Mouse (Mus musculus) heart, postnatal 0 days (tissue): ENCODE data around the gene Cyth3. TPM values are rescaled to one million over a fixed set of nuclear protein-coding genes. Genes with fewer than 3 reads are reported as not detected.
A peak's percentile ranks its signal among the peaks of the same experiment; 100 is the strongest.

Experiments
- ATAC-seq: fragments of 200-750 bp; cut with Nextera tagmentation; 2 replicates; pipeline ENCODE4 v1.8.0; 2017; ENCODE audit warnings: low read depth, moderate number of reproducible peaks, moderate library complexity; ENCODE audit not compliant: insufficient read depth
- DNase-seq: peaks from one replicate; pipeline ENCODE4 v3.0.0-alpha.2; 2016; ENCODE audit warnings: low spot score
- H3K27ac ChIP-seq: fragments of 300-500 bp; sonication (generic); 2 replicates; pipeline ENCODE4 v1.5.1; 2014; ENCODE audit warnings: low read depth, mild to moderate bottlenecking
- H3K27me3 ChIP-seq: fragments of 300-500 bp; sonication (generic); 2 replicates; pipeline ENCODE4 v1.6.1; 2014; ENCODE audit warnings: low read length, mixed read lengths; ENCODE audit not compliant: control insufficient read depth, insufficient read depth
- H3K36me3 ChIP-seq: fragments of 300-500 bp; sonication (generic); replicated peaks from 2 replicates; pipeline ENCODE4 v1.6.1; 2014; ENCODE audit warnings: low read length, mixed read lengths; ENCODE audit not compliant: control insufficient read depth, insufficient read depth
- H3K4me1 ChIP-seq: fragments of 300-500 bp; sonication (generic); 2 replicates; pipeline ENCODE4 v1.6.1; 2014; ENCODE audit warnings: antibody characterized with exemption; ENCODE audit not compliant: control insufficient read depth, insufficient read depth
- H3K4me2 ChIP-seq: fragments of 300-500 bp; sonication (generic); 2 replicates; pipeline ENCODE4 v1.6.1; 2014; ENCODE audit warnings: low read depth, mild to moderate bottlenecking, low read length, moderate library complexity
- H3K4me3 ChIP-seq: fragments of 300-500 bp; sonication (generic); 2 replicates; pipeline ENCODE4 v1.5.1; 2014; ENCODE audit warnings: low read depth, low read length
- H3K9ac ChIP-seq: fragments of 300-500 bp; sonication (generic); replicated peaks from 2 replicates; pipeline ENCODE4 v1.6.1; 2014; ENCODE audit warnings: low read depth, low read length, mixed read lengths
- H3K9me3 ChIP-seq: fragments of 300-500 bp; sonication (generic); replicated peaks from 2 replicates; pipeline ENCODE4 v1.6.1; 2016; ENCODE audit warnings: low read length; ENCODE audit not compliant: control insufficient read depth
- CTCF ChIP-seq: IDR thresholded peaks from 2 replicates; pipeline ENCODE4 v1.5.1; 2016; ENCODE audit warnings: antibody characterized with exemption, control low read depth, low read depth
- EP300 ChIP-seq: IDR thresholded peaks from 2 replicates; pipeline ENCODE4 v1.6.1; 2016; ENCODE audit warnings: antibody characterized with exemption, low read depth
- WGBS: fragments of 180-500 bp; shearing (Covaris S2); extraction: QIAGEN DNeasy Blood & Tissue Kit; methylation state at CpG from one replicate; pipeline ENCODE4 v1.1.7; 2014; 5-methylcytosine and 5-hydroxymethylcytosine counted together
- polyA plus RNA-seq: library from polyadenylated mRNA; unstranded; fragments of >200 nt; fragmentation: Nextera tagmentation; extraction: Ambion mirVana; gene quantifications from 2 replicates; pipeline ENCODE4 v1.2.1, GENCODE M21; 2015
- total RNA-seq: library from RNA; depleted of rRNA; stranded (reverse); fragments of >200 nt; gene quantifications from 2 replicates; pipeline ENCODE4 v1.2.3, GENCODE M21; 2014; ENCODE audit warnings: low replicate concordance

The Cyth3 gene
- total and polyA plus RNA-seq, 2 experiments from 2014 or later: 45.2 to 84.1 TPM

DNA sequence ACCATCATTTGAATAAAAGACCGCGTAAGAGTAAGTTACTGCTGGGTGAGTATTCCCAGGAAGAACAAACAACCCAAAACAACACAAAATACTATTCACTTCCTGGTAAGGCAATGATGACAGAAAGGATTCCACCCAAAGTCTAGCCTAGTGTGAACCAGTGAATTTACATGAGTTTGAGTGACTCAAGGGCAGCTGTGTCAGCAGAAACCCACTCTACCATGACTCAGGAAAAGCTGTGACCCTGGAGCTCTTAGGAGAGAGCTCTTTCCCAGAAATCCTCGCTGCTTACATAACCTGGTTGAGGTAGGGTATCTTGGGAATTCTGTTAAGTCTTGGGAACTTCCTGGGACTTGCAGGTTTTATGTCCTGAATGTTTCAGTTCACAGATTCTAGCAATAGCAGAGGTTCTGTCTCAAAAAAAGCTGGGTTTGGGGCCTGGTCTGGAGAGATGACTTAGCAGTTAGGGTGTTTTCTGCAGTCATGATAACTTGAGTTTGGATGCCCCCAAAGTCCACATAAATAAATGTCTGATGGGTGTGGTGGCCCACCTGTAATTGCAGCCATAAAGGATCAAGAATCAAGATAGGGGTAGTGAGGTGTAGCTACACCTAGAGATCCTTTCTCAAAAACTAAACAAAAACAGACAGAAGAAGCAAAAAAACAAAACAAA lies 5.5 kb upstream of the Cyth3 start:
- 99% methylated on average over 3 of the region's 3 CpGs for WGBS
- ATAC-seq (no peak), DNase-seq (no peak)
- Histone ChIP-seq H3K27ac (no peak overlapping the region), H3K4me2 (no peak overlapping the region), H3K4me3 (no peak overlapping the region), H3K27me3 (no peaks in the 10 kb centered on the region), H3K9me3 (no peaks in the 10 kb centered on the region), H3K36me3 (no peaks in the 10 kb centered on the region), H3K9ac (no peak overlapping the region), H3K4me1 (peaks cover 11% of the 10 kb centered on the region)
- no peak for TF ChIP-seq CTCF
- TF ChIP-seq EP300: no peak

DNA sequence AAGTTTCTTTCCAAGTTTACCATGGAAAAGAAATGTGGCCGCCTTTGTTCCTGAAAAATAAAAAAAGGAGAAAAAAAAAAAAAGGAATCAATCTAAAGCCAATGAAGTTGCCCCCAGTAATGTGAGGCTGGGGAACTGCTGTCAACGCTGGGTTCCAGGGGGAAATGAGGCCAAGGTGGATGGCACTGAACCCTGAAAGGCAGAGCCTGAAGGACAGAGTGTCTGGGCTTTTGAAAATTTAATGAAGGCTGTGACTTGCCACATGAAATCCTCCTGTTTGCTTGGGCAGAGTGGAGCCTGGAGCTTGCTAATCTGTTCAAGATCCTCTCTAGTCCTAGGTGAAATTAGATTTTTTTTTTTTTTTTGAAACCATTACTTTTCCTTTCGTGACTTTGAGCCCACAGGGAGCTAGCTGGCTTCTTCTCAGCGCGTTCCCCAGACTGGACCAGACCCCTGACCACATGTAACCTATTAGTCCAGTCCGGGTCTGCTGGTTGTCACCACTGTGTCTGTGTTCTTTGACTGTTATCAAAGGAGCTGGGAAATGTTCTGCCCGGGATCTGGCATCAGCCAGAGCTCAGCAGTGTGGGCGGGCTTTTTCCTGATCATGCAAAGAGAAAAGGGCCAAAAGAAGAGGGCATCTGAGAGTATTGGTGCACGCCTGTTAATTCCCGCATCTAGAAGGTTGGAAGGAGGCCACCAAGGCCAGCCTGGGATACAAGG lies 4.6 kb upstream of the Cyth3 start:
- Histone ChIP-seq H3K4me2 (no peak overlapping the region), H3K27me3 (no peaks in the 10 kb centered on the region), H3K27ac (peak overlapping the region; percentile 72), H3K9ac (no peak overlapping the region), H3K4me1 (peaks cover 14% of the 10 kb centered on the region), H3K4me3 (no peak overlapping the region), H3K9me3 (no peaks in the 10 kb centered on the region), H3K36me3 (no peaks in the 10 kb centered on the region)
- TF ChIP-seq CTCF: no peak
- TF ChIP-seq EP300: 0 out of 2 replicates have a peak, but pooled peaks have one; percentile 18
- peak; percentile 78 for DNase-seq
- 23% methylated on average over 10 of the region's 10 CpGs for WGBS
- peak; percentile 60 for ATAC-seq

DNA sequence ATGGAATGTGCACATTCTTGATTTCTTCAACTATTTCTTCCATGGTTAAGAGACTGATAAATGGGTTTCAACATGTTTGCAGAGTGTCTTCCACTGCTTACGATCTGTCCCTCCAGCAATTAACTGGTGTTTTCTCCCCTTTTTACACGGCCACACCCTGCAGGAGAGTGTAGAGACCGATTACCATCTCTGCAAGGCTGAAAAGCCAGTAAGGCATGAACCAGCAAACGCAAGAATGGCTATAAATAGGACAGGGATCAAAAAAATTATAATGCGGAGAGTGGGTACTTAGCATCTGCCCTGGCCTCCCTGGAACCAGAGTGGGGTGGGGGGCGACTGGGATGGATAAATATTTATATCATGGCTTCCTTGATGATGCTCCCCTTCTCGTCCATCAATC lies 3.7 kb upstream of the Cyth3 start:
- no peak for TF ChIP-seq EP300
- no peak for TF ChIP-seq CTCF
- Histone ChIP-seq H3K9ac (no peak overlapping the region), H3K36me3 (no peaks in the 10 kb centered on the region), H3K4me1 (peaks cover 19% of the 10 kb centered on the region), H3K4me3 (no peak overlapping the region), H3K9me3 (no peaks in the 10 kb centered on the region), H3K27ac (peak overlapping the region; percentile 72; the same call in 1 of the 2 replicates), H3K4me2 (no peak overlapping the region), H3K27me3 (no peaks in the 10 kb centered on the region)
- WGBS: 39% methylated on average over 7 of the region's 7 CpGs
- DNase-seq (no peak), ATAC-seq (no peak)

DNA sequence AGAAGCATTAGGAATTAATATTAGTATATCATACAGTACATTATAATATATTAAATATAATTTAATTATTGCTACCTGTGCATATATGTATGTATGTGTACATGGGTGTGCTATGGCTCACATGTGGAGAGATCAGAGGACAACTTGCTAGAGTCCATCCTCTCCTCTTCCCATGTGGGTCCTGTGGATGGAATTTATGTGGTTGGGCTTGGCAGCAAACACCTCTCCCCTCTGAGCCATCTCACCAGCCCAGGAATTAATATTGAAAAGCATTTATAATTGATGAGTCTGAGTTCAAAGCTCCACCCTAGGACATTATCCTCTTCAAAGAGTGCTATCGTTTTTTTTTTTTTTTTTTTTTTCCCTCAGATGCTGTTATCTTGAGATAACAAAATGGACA lies 2.1 kb upstream of the Cyth3 start:
- H3K27me3 ChIP-seq: no peaks in the 10 kb centered on the region
- no peak for TF ChIP-seq CTCF
- TF ChIP-seq EP300: no peak
- H3K27ac ChIP-seq: no peak overlapping the region
- 27% methylated on average over 1 of the region's 1 CpGs for WGBS
- H3K4me2 ChIP-seq: no peak overlapping the region
- H3K4me3 ChIP-seq: no peak overlapping the region
- ATAC-seq (no peak), DNase-seq (no peak)
- H3K4me1 ChIP-seq: peaks cover 29% of the 10 kb centered on the region
- no peak overlapping the region for H3K9ac ChIP-seq
- no peaks in the 10 kb centered on the region for H3K36me3 ChIP-seq
- no peaks in the 10 kb centered on the region for H3K9me3 ChIP-seq

DNA sequence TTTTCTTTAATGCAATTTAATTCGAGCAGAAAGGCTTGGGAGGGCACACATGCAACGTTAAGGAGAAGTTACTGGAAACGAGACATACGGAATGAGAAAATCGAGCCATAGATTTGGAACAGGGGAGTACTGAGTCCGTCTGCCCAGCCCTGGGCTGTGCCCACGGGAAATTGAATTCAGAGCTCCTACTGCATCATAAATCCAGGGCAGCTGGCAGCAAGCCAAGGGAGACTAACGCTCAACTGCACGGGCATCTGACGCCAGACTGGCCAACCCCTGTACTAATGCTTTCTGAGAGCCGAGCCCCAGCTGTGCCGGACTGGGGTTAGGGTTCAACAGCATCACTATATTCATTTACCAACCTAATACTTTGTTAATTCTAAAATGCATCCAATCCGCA lies 1.3 kb upstream of the Cyth3 start:
- ATAC-seq (no peak), DNase-seq (peak; percentile 5)
- 40% methylated on average over 13 of the region's 13 CpGs for WGBS
- H3K4me3 ChIP-seq: no peak overlapping the region
- no peaks in the 10 kb centered on the region for H3K36me3 ChIP-seq
- TF ChIP-seq EP300 (no peak), CTCF (no peak)
- H3K4me1 ChIP-seq: peaks cover 37% of the 10 kb centered on the region
- no peaks in the 10 kb centered on the region for H3K27me3 ChIP-seq
- no peaks in the 10 kb centered on the region for H3K9me3 ChIP-seq
- no peak overlapping the region for H3K9ac ChIP-seq
- H3K27ac ChIP-seq: no peak overlapping the region
- H3K4me2 ChIP-seq: no peak overlapping the region
